Mouse (Mus musculus): ENCODE data around the gene D5Ertd577e.
"Not testable (repeated sequence)": the region's sequence is repeated elsewhere in the genome, so short reads cannot be mapped to it uniquely, and the experiment has no call there.

D5Ertd577e gene

GRCm38 (mm10) chr5:95456506-95456905 is at the start of gene D5Ertd577e:
D5Ertd577e (plus strand) TSS chr5:95456806.
- not testable (repeated sequence) for DNase-seq (ENCODE audit: low spot score)

GRCm38 (mm10) chr5:95510458-95510857 is 53.9 kb downstream of the D5Ertd577e start, which contains the start of gene Gm3286:
Gm3286 (plus strand) TSS chr5:95510758.
- DNase-seq (ENCODE audit: low spot score): not testable (repeated sequence)
